Mouse (Mus musculus): ENCODE data around the gene Rpap2. TPM values are rescaled to one million over a fixed set of nuclear protein-coding genes. Genes with fewer than 3 reads are reported as not detected.
A peak's percentile ranks its signal among the peaks of the same experiment; 100 is the strongest.

Gene Rpap2
- polyA plus RNA-seq, 1 experiment from 2014 or later: 18.9 TPM

DNA sequence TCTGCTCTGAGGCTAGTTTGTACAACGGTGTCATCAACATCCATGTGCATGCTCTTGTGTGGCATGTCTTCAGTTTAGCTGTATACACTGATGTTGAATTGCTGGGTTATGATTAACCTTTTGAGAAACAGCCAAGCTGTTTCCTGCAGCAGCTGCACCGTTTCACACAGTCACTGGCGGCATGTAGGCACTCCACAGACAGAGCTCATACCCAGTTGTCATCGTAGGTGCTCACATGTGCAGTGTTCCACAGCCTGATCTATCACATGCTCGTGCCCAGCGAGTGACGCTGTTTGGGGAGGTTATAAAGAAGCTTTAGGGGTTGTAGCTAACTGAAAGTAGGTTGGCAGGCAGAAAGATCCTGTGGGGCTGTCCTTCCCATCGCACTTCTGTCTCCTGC is 41.2 kb downstream of the Rpap2 start:
- Histone ChIP-seq H3K36me3 (ENCODE audit: poor library complexity, severe bottlenecking) (no peaks in the 10 kb centered on the region; the same call in 1 of the 2 replicates), H3K9ac (no peak overlapping the region), H3K4me2 (no peak overlapping the region), H3K27ac (no peak overlapping the region), H3K4me3 (no peak overlapping the region), H3K27me3 (no peaks in the 10 kb centered on the region), H3K4me1 (no peaks in the 10 kb centered on the region), H3K9me3 (replicated peaks) (no peaks in the 10 kb centered on the region)
- 90% methylated on average over 8 of the region's 8 CpGs for WGBS
- ATAC-seq: no peak

DNA sequence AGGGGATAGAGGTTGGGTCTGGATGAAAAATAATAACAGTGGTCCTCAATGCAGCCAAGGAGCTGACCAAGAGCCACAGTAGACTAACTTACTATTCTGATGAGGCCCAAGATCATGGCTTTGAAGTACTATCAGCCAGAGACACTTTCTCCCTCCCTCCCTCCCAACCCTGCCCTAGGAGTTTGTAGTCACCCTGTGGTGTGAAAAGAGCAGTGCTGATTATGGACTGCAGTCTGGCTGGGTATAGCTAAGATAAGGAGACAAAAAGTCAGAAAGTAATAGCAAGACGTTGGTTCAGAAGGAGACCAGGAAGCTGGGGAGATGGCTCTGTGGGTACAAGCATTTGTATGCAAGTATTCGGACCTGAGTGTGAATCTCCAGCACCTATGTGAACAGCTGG is 47.4 kb downstream of the Rpap2 start:
- WGBS: 93% methylated on average over 2 of the region's 2 CpGs
- no peak overlapping the region for H3K4me2 ChIP-seq
- no peaks in the 10 kb centered on the region; the same call in 1 of the 2 replicates for H3K36me3 ChIP-seq (ENCODE audit: poor library complexity, severe bottlenecking)
- H3K9me3 ChIP-seq (replicated peaks): no peaks in the 10 kb centered on the region
- no peak overlapping the region for H3K4me3 ChIP-seq
- no peak overlapping the region for H3K9ac ChIP-seq
- ATAC-seq: no peak
- H3K27ac ChIP-seq: no peak overlapping the region
- no peaks in the 10 kb centered on the region for H3K27me3 ChIP-seq
- no peaks in the 10 kb centered on the region for H3K4me1 ChIP-seq

GRCm38 (mm10) chr5:107645935-107646334 is 48.8 kb downstream of the Rpap2 start:
- H3K27ac ChIP-seq: no peak overlapping the region
- H3K4me1 ChIP-seq: no peaks in the 10 kb centered on the region
- no peaks in the 10 kb centered on the region for H3K9me3 ChIP-seq (replicated peaks)
- no peak overlapping the region for H3K4me2 ChIP-seq
- no peak overlapping the region for H3K4me3 ChIP-seq
- H3K9ac ChIP-seq: no peak overlapping the region
- no peak for ATAC-seq
- H3K27me3 ChIP-seq: no peaks in the 10 kb centered on the region
- H3K36me3 ChIP-seq (ENCODE audit: poor library complexity, severe bottlenecking): no peaks in the 10 kb centered on the region; the same call in 1 of the 2 replicates
- WGBS: 85% methylated on average over 2 of the region's 2 CpGs

DNA sequence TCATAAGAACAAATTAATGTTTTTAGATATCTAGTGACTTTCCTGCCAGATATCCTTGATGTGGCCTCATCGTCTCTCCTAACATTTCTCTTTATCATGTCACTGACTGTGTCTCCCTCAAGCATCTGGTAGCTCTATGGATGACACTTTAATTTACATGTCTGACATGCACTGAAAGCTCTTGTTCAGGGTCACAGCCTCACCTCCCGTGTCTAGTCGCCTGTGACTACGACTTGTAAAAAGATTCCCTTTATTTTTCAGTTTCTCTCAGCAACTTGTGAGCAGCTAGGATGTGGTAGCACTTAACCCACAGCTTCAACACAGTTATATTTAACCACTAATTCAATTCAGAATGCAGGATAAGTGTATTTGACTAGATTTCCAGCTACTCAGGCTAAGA is 50.4 kb downstream of the Rpap2 start:
- no peak overlapping the region for H3K4me3 ChIP-seq
- WGBS: 83% methylated on average over 4 of the region's 4 CpGs
- H3K9ac ChIP-seq: no peak overlapping the region
- H3K4me1 ChIP-seq: no peaks in the 10 kb centered on the region
- H3K27ac ChIP-seq: no peak overlapping the region
- no peak for ATAC-seq
- H3K27me3 ChIP-seq: no peaks in the 10 kb centered on the region
- H3K36me3 ChIP-seq (ENCODE audit: poor library complexity, severe bottlenecking): no peaks in the 10 kb centered on the region; the same call in 1 of the 2 replicates
- H3K4me2 ChIP-seq: no peak overlapping the region
- no peaks in the 10 kb centered on the region for H3K9me3 ChIP-seq (replicated peaks)

GRCm38 (mm10) chr5:107648552-107649125 is 51.5 kb downstream of the Rpap2 start:
- WGBS: 86% methylated on average over 5 of the region's 5 CpGs
- no peak overlapping the region for H3K4me3 ChIP-seq
- H3K36me3 ChIP-seq (ENCODE audit: poor library complexity, severe bottlenecking): no peaks in the 10 kb centered on the region
- no peaks in the 10 kb centered on the region for H3K9me3 ChIP-seq (replicated peaks)
- ATAC-seq: no peak
- no peak overlapping the region for H3K9ac ChIP-seq
- no peak overlapping the region for H3K4me2 ChIP-seq
- no peaks in the 10 kb centered on the region for H3K4me1 ChIP-seq
- no peak overlapping the region for H3K27ac ChIP-seq
- no peaks in the 10 kb centered on the region for H3K27me3 ChIP-seq

- no peaks in the 10 kb centered on the region for H3K9me3 ChIP-seq (replicated peaks)
- no peak overlapping the region for H3K4me2 ChIP-seq
- no peaks in the 10 kb centered on the region for H3K4me1 ChIP-seq
- 89% methylated on average over 2 of the region's 2 CpGs for WGBS
- no peaks in the 10 kb centered on the region for H3K36me3 ChIP-seq (ENCODE audit: poor library complexity, severe bottlenecking)
- H3K27ac ChIP-seq: no peak overlapping the region
- H3K9ac ChIP-seq: no peak overlapping the region
- no peak overlapping the region for H3K4me3 ChIP-seq
- H3K27me3 ChIP-seq: no peaks in the 10 kb centered on the region
- no peak for ATAC-seq
Measured at GRCm38 (mm10) chr5:107649680-107650079, 52.5 kb downstream of the Rpap2 start.

DNA sequence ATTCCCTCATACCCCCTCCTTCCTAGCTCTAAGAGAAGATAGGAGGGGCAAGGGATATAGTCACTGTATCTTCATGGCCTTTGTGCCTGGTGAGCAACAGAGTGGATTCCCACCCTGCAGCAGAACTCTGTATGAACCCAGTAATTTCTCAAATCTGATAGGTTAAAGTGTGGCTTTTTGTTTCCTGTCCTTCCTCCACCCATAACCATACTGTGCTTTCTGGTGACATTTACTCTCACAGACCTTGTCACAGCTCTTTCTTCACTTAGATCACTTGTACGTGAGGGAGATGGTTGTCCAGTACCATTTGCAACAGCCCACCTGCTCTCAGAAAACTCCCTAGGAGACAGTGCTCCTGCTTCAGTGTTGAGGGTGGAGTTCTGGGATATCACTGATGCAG is 53.3 kb downstream of the Rpap2 start:
- H3K4me2 ChIP-seq: no peak overlapping the region
- no peaks in the 10 kb centered on the region for H3K9me3 ChIP-seq (replicated peaks)
- no peaks in the 10 kb centered on the region for H3K36me3 ChIP-seq (ENCODE audit: poor library complexity, severe bottlenecking)
- no peak for ATAC-seq
- 97% methylated on average over 1 of the region's 1 CpGs for WGBS
- no peak overlapping the region for H3K4me3 ChIP-seq
- no peak overlapping the region for H3K27ac ChIP-seq
- H3K4me1 ChIP-seq: no peaks in the 10 kb centered on the region
- no peaks in the 10 kb centered on the region for H3K27me3 ChIP-seq
- no peak overlapping the region for H3K9ac ChIP-seq

DNA sequence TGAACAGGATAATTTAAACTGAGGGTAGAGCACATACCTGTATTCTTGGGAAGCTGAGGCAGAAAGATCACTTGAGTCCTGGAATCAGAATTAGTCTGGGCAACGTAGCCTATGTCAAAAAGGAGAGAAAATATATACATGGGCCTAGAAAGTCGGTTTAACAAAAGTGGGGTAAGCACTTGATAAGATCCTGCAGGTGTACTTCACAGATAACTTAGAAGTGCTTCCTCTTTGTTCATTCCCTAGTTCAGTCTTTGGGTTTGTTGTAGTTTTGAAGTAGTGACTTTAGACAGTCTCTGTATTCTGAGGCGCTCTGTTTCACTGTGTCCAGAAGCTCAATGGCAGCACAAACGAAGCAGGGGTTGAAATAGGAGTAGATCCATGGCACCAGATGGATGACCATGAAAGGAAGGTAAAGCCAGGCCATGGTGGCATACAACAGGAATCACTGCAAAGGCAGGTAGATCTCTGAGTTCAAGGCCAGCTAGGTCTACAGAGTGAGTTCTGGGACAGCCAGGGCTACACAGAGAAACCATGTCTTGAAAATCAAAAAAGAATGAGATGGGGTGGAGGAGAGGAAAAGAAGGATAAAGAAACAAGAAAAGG is 55.0 kb downstream of the Rpap2 start:
- no peak for ATAC-seq

GRCm38 (mm10) chr5:107678392-107678791 is 81.2 kb downstream of the Rpap2 start:
- 69% methylated on average over 5 of the region's 5 CpGs for WGBS
- no peak overlapping the region for H3K27ac ChIP-seq
- H3K9ac ChIP-seq: no peak overlapping the region
- no peaks in the 10 kb centered on the region for H3K9me3 ChIP-seq (replicated peaks)
- ATAC-seq: no peak
- no peaks in the 10 kb centered on the region for H3K27me3 ChIP-seq
- H3K36me3 ChIP-seq (ENCODE audit: poor library complexity, severe bottlenecking): no peaks in the 10 kb centered on the region
- no peaks in the 10 kb centered on the region for H3K4me1 ChIP-seq
- no peak overlapping the region for H3K4me3 ChIP-seq
- no peak overlapping the region for H3K4me2 ChIP-seq

More for the DNA sequence above, 55.0 kb downstream of the Rpap2 start:
- WGBS: 87% methylated on average over 4 of the region's 4 CpGs
- Histone ChIP-seq H3K27me3 (no peaks in the 10 kb centered on the region), H3K4me3 (no peak overlapping the region), H3K36me3 (ENCODE audit: poor library complexity, severe bottlenecking) (0 out of 2 replicates have a peak, but pooled peaks cover 4% of the 10 kb centered on the region), H3K4me1 (no peaks in the 10 kb centered on the region), H3K9ac (no peak overlapping the region), H3K27ac (no peak overlapping the region), H3K9me3 (replicated peaks) (no peaks in the 10 kb centered on the region), H3K4me2 (no peak overlapping the region)

DNA sequence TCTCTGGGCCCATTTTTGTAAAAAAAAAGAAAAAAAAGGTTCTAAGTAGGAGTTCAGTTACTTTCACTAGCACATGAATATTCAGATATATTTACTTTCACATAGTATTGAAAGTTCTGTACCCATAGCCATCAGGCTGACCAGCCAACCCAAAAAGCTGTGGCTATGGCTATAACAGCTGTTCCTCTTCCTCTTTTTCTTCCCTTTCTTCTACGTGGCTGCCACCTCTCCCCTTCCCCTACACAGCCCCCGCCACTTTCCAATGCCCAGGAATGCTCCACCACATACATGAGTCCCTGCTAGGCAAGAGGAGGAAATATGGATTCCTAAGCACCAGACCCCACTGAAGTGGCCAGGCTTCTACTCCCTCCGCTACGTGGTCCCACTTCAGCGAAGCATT is 84.1 kb downstream of the Rpap2 start:
- Histone ChIP-seq H3K27me3 (no peaks in the 10 kb centered on the region), H3K9me3 (replicated peaks) (no peaks in the 10 kb centered on the region), H3K4me2 (no peak overlapping the region), H3K4me3 (no peak overlapping the region), H3K36me3 (ENCODE audit: poor library complexity, severe bottlenecking) (no peaks in the 10 kb centered on the region), H3K27ac (no peak overlapping the region), H3K4me1 (no peaks in the 10 kb centered on the region), H3K9ac (no peak overlapping the region)
- ATAC-seq: no peak
- WGBS: 86% methylated on average over 5 of the region's 5 CpGs

DNA sequence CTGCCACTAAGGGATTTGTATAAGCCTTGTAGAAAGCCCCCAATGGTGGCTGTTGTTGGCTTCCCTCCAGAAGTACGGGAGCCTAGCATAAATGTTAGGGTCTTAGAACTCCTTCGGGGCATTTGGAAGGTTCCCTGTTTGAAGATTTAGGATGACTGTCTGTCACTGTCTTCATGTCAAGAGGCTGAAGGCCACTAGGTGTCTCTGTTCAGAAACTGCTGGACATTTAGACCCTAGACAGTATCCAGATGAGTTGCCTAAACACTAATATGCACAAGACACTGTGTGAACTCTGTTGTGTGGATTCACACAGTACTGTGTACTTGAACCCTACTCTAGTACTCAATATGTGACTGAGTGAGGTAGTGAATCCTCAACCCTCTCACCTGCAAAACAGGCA is 87.2 kb downstream of the Rpap2 start:
- H3K9me3 ChIP-seq (replicated peaks): no peaks in the 10 kb centered on the region; the same call in 1 of the 2 replicates
- no peak overlapping the region for H3K4me3 ChIP-seq
- 94% methylated on average over 2 of the region's 2 CpGs for WGBS
- H3K9ac ChIP-seq: no peak overlapping the region
- no peaks in the 10 kb centered on the region for H3K36me3 ChIP-seq (ENCODE audit: poor library complexity, severe bottlenecking)
- no peak for ATAC-seq
- peaks cover 9% of the 10 kb centered on the region; the same call in 1 of the 2 replicates for H3K4me1 ChIP-seq
- no peak overlapping the region for H3K27ac ChIP-seq
- H3K4me2 ChIP-seq: no peak overlapping the region
- H3K27me3 ChIP-seq: peaks cover 16% of the 10 kb centered on the region

GRCm38 (mm10) chr5:107687161-107687560 is 90.0 kb downstream of the Rpap2 start:
- 94% methylated on average over 5 of the region's 5 CpGs for WGBS
- ATAC-seq: peak; percentile 1; the same call in 1 of the 2 replicates
- H3K27me3 ChIP-seq: peaks cover 21% of the 10 kb centered on the region
- H3K4me2 ChIP-seq: no peak overlapping the region
- H3K9ac ChIP-seq: no peak overlapping the region
- H3K36me3 ChIP-seq (ENCODE audit: poor library complexity, severe bottlenecking): no peaks in the 10 kb centered on the region
- H3K9me3 ChIP-seq (replicated peaks): no peaks in the 10 kb centered on the region; the same call in 1 of the 2 replicates
- no peak overlapping the region for H3K27ac ChIP-seq
- H3K4me1 ChIP-seq: peaks cover 9% of the 10 kb centered on the region; the same call in 1 of the 2 replicates
- H3K4me3 ChIP-seq: no peak overlapping the region

Data from forebrain, embryonic 13.5 days (tissue).